Mouse (Mus musculus) liver, adult 2 months (tissue): Measurements from ENCODE around the gene Slc25a26. TPM values are rescaled to one million over a fixed set of nuclear protein-coding genes. Genes with fewer than 3 reads are reported as not detected.

Experiments used
- DNase-seq: peaks from one replicate; pipeline ENCODE4 v3.0.0-alpha.2; 2011; ENCODE audit warnings: low read depth, low spot score; ENCODE audit errors: extremely low read depth
- H3K27ac ChIP-seq: fragments of 200-500 bp; replicated peaks from 2 replicates; pipeline ENCODE4 v1.5.1; 2012; ENCODE audit warnings: low read depth, mild to moderate bottlenecking, control low read depth, inconsistent platforms, low read length; ENCODE audit not compliant: insufficient read depth
- H3K27me3 ChIP-seq: fragments of 200-500 bp; 2 replicates; pipeline ENCODE4 v1.6.1; 2012; ENCODE audit warnings: mild to moderate bottlenecking, moderate library complexity, low read length, inconsistent platforms; ENCODE audit not compliant: control insufficient read depth, insufficient read depth
- H3K36me3 ChIP-seq: fragments of 200-500 bp; 2 replicates; pipeline ENCODE4 v1.6.1; 2012; ENCODE audit warnings: low read length, inconsistent platforms; ENCODE audit not compliant: control insufficient read depth, insufficient read depth
- H3K4me1 ChIP-seq: fragments of 200-500 bp; 2 replicates; pipeline ENCODE4 v1.6.1; 2011; ENCODE audit warnings: low read length; ENCODE audit not compliant: control insufficient read depth, insufficient read depth
- H3K4me3 ChIP-seq: fragments of 200-500 bp; 2 replicates; pipeline ENCODE4 v1.5.1; 2011; ENCODE audit warnings: low read depth, mild to moderate bottlenecking, control low read depth, low read length, moderate library complexity; ENCODE audit not compliant: insufficient read depth
- H3K79me2 ChIP-seq: fragments of 200-500 bp; 2 replicates; pipeline ENCODE4 v1.6.1; 2012; ENCODE audit warnings: inconsistent platforms, mild to moderate bottlenecking, low read length, moderate library complexity; ENCODE audit not compliant: control insufficient read depth, insufficient read depth
- H3K9ac ChIP-seq: fragments of 200-500 bp; 2 replicates; pipeline ENCODE4 v1.6.1; 2012; ENCODE audit warnings: low read depth, mild to moderate bottlenecking, control low read depth, inconsistent platforms, low read length
- CTCF ChIP-seq: fragments of 200-500 bp; IDR thresholded peaks from 2 replicates; pipeline ENCODE4 v1.5.1; 2011; ENCODE audit warnings: low read depth, low read length, control low read depth
- POLR2A ChIP-seq: fragments of 200-500 bp; IDR thresholded peaks from 2 replicates; pipeline ENCODE4 v1.6.1; 2011; ENCODE audit warnings: low read length, control low read depth; ENCODE audit not compliant: insufficient read depth; ENCODE audit errors: extremely low read depth
- WGBS: fragments of 180-500 bp; shearing (Covaris S2); methylation state at CpG from one replicate; pipeline ENCODE4 v1.1.7; 2018; 5-methylcytosine and 5-hydroxymethylcytosine counted together
- polyA plus RNA-seq: library from polyadenylated mRNA; depleted of rRNA; stranded (reverse); fragments of >200 nt; gene quantifications from 2 replicates; pipeline ENCODE4 v1.2.3, GENCODE M21; 2012
- total RNA-seq: library from RNA; depleted of rRNA; stranded (reverse); fragments of >200 nt; gene quantifications from 2 replicates; pipeline ENCODE4 v1.2.3, GENCODE M21; 2014

Gene Slc25a26
- total and polyA plus RNA-seq, 2 experiments, result 5.7 to 9.7 TPM

- Histone ChIP-seq H3K9ac (no peak overlapping the region), H3K79me2 (no peaks in the 10 kb centered on the region), H3K27me3 (no peaks in the 10 kb centered on the region), H3K36me3 (peaks cover 14% of the 10 kb centered on the region), H3K4me3 (no peak overlapping the region), H3K27ac (no peak overlapping the region), H3K4me1 (peaks cover 13% of the 10 kb centered on the region; the same call in 1 of the 2 replicates)
- no peak for TF ChIP-seq CTCF
- TF ChIP-seq POLR2A, result no peak
- DNase-seq, result no peak
- 84% methylated on average over 2 of the region's 2 CpGs for WGBS
These were observed 104.4 kb downstream of the Slc25a26 start for GRCm38 (mm10) chr6:94604546-94604945.

GRCm38 (mm10) chr6:94613235-94613895 lies 113.2 kb downstream of the Slc25a26 start:
- H3K27ac ChIP-seq, result no peak overlapping the region
- no peaks in the 10 kb centered on the region for H3K79me2 ChIP-seq
- H3K4me1 ChIP-seq, result no peaks in the 10 kb centered on the region
- H3K27me3 ChIP-seq, result no peaks in the 10 kb centered on the region
- H3K36me3 ChIP-seq, result peaks cover 41% of the 10 kb centered on the region
- TF ChIP-seq POLR2A (no peak), CTCF (no peak)
- H3K9ac ChIP-seq, result no peak overlapping the region
- H3K4me3 ChIP-seq, result no peak overlapping the region
- 77% methylated on average over 6 of the region's 6 CpGs for WGBS
- no peak for DNase-seq

- 90% methylated on average over 6 of the region's 6 CpGs for WGBS
These were observed 114.2 kb downstream of the Slc25a26 start for GRCm38 (mm10) chr6:94614346-94614745.

DNA sequence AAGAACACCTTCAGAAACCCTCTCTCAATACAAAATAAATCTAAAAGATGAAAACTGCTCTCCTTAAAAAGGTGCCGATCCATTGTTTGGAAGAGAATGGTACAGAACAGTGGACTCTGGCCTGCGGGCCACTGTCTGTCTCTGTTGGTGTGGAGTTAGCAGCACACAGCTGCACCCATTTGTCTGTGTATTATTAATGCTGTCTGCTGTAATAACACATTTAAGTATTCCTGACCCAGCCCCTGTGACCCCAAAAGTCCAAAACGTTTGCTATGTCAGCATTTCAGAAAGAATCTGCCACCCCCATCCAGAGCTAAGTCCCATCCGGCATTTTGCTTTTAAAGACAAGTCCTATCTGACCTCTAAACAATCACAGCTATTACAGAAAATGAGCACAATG lies 115.8 kb downstream of the Slc25a26 start:
- TF ChIP-seq CTCF, result no peak
- TF ChIP-seq POLR2A, result no peak
- Histone ChIP-seq H3K4me3 (no peak overlapping the region), H3K9ac (no peak overlapping the region), H3K27me3 (no peaks in the 10 kb centered on the region), H3K27ac (no peak overlapping the region), H3K4me1 (no peaks in the 10 kb centered on the region), H3K79me2 (no peaks in the 10 kb centered on the region), H3K36me3 (peaks cover 37% of the 10 kb centered on the region)
- DNase-seq, result no peak
- WGBS, result 85% methylated on average over 4 of the region's 4 CpGs

More at GRCm38 (mm10) chr6:94614346-94614745, 114.2 kb downstream of the Slc25a26 start:
- Histone ChIP-seq H3K27ac (no peak overlapping the region), H3K36me3 (peaks cover 39% of the 10 kb centered on the region), H3K4me3 (no peak overlapping the region), H3K79me2 (no peaks in the 10 kb centered on the region), H3K9ac (no peak overlapping the region), H3K4me1 (no peaks in the 10 kb centered on the region), H3K27me3 (no peaks in the 10 kb centered on the region)
- TF ChIP-seq CTCF (no peak), POLR2A (no peak)
- no peak for DNase-seq

DNA sequence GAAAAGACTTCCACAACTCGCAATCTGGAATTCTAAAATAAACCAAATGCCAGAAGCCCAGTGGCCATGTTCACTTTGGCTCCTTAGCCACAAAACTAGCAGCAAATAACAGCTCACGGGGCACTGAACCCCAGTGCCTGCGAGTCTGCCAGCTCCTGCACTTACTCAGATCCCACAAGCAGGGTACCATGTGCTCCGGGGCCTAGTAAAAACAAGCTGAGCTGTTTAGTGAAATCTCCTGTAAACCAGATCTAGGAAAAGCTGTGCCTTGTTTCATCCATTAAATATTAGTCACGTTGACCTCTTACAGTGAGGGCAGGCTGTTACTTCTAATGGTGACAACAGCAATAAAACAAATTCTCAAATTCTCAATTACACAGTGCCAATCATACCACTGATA lies 118.5 kb downstream of the Slc25a26 start:
- Histone ChIP-seq H3K27ac (no peak overlapping the region), H3K9ac (no peak overlapping the region), H3K4me3 (no peak overlapping the region), H3K79me2 (no peaks in the 10 kb centered on the region), H3K36me3 (peaks cover 30% of the 10 kb centered on the region), H3K27me3 (no peaks in the 10 kb centered on the region), H3K4me1 (no peaks in the 10 kb centered on the region)
- no peak for TF ChIP-seq CTCF
- no peak for TF ChIP-seq POLR2A
- 89% methylated on average over 5 of the region's 5 CpGs for WGBS
- no peak for DNase-seq

- no peak for TF ChIP-seq CTCF
- TF ChIP-seq POLR2A, result no peak
- H3K9ac ChIP-seq, result no peak overlapping the region
- H3K79me2 ChIP-seq, result no peaks in the 10 kb centered on the region
- 85% methylated on average over 6 of the region's 6 CpGs for WGBS
- no peak overlapping the region for H3K27ac ChIP-seq
- no peaks in the 10 kb centered on the region for H3K27me3 ChIP-seq
- no peaks in the 10 kb centered on the region for H3K4me1 ChIP-seq
- no peak overlapping the region for H3K4me3 ChIP-seq
- peaks cover 23% of the 10 kb centered on the region; the same call in 1 of the 2 replicates for H3K36me3 ChIP-seq
- no peak for DNase-seq
These were observed 120.2 kb downstream of the Slc25a26 start for GRCm38 (mm10) chr6:94620287-94620686.
